Comparison of ENCODE assay signal across 25 mouse cellular contexts in genomic region chr8:12662375-12663104, GRCm38 (mm10). TPM values are rescaled to one million over a fixed set of nuclear protein-coding genes. Genes with fewer than 3 reads are reported as not detected.
DNase-seq lines count a peak whose midpoint lies in the region; ATAC-seq and TF ChIP-seq lines count a peak whose summit lies in the region.
"Had no signal": no experiment of that assay in that cellular context is flagged by ENCODE, and none has a peak within 500 bp of the region (broad histone marks: within the 10 kb centered on the region; RNA-seq: fewer than 3 reads in every experiment).

No protein-coding gene starts in this region.

- H3K36me3 ChIP-seq in megakaryocyte, embryonic 14.5 days (replicated peaks; ENCODE audit: low read length) = peaks cover 74% of the 10 kb centered on the region
- no peaks in the 10 kb centered on the region for H3K36me3 ChIP-seq in forebrain, embryonic 11.5 days (ENCODE audit: control insufficient read depth, insufficient read depth, low read length)

- H3K9me3 ChIP-seq in megakaryocyte, embryonic 14.5 days = 0 out of 2 replicates have a peak, but pooled peaks cover 8% of the 10 kb centered on the region
- no peaks in the 10 kb centered on the region for H3K9me3 ChIP-seq in forebrain, embryonic 11.5 days (ENCODE audit: control insufficient read depth, low read length)
- H3K9me3 ChIP-seq: embryonic facial prominence, embryonic 15.5 days; forebrain, embryonic 15.5 days; hindbrain, embryonic 12.5 days; limb, embryonic 10.5 days; limb, embryonic 15.5 days; liver, embryonic 13.5 days had no signal

- WGBS in forebrain, embryonic 11.5 days = 90% methylated on average over 4 of the region's 4 CpGs

- intact Hi-C loops in left cerebral cortex, postnatal 36 days (cut with DNase I) = no loop called here

- H3K27ac ChIP-seq in forebrain, embryonic 11.5 days (ENCODE audit: low read depth, low read length) = no peak overlapping the region
- H3K27ac ChIP-seq: embryonic facial prominence, embryonic 15.5 days; forebrain, embryonic 15.5 days; hindbrain, embryonic 12.5 days; limb, embryonic 10.5 days; limb, embryonic 15.5 days; liver, embryonic 13.5 days had no signal

- H3K4me1 ChIP-seq in megakaryocyte, embryonic 14.5 days = peaks cover 35% of the 10 kb centered on the region
- no peaks in the 10 kb centered on the region for H3K4me1 ChIP-seq in forebrain, embryonic 11.5 days (replicated peaks; ENCODE audit: control insufficient read depth, insufficient read depth, low read length)
- H3K4me1 ChIP-seq: forebrain, embryonic 15.5 days; hindbrain, embryonic 12.5 days; limb, embryonic 10.5 days; limb, embryonic 15.5 days had no signal

- ATAC-seq in megakaryocyte, adult 5-6 weeks (ENCODE audit: poor library complexity, severe bottlenecking) = no peak
- peak; percentile 91 for ATAC-seq in Patski
- ATAC-seq in forebrain, embryonic 11.5 days (replicated peaks; ENCODE audit: low FRiP score) = no peak
- ATAC-seq: forebrain, embryonic 15.5 days; midbrain, embryonic 16.5 days had no signal

- DNase-seq in Patski (ENCODE audit: low read depth, low spot score) = no peak
- DNase-seq in brain, adult 2 months (ENCODE audit: low read depth, low spot score) = peak; percentile 38
- DNase-seq in left cerebral cortex, postnatal 36 days (ENCODE audit: low spot score in 2 of 2) = no peak
- DNase-seq in forebrain, embryonic 11.5 days (ENCODE audit: low spot score) = no peak
- DNase-seq in retina, embryonic 14.5 days (ENCODE audit: low spot score) = no peak
- DNase-seq: cerebellum, adult 18-20 months; gastrocnemius, postnatal 25 days; heart, adult 11 months; heart, postnatal 36 days; kidney, adult 2 months; layer of hippocampus, postnatal 36 days; liver, embryonic 13.5 days; right cerebral cortex, adult 18-20 months; spleen, adult 18-20 months; thymus, postnatal 14 days had no signal

- no peaks in the 10 kb centered on the region for H3K27me3 ChIP-seq in megakaryocyte, embryonic 14.5 days (replicated peaks)
- no peaks in the 10 kb centered on the region for H3K27me3 ChIP-seq in Patski
- no peaks in the 10 kb centered on the region for H3K27me3 ChIP-seq in forebrain, embryonic 11.5 days (ENCODE audit: control insufficient read depth, insufficient read depth, low read length)
- H3K27me3 ChIP-seq: embryonic facial prominence, embryonic 15.5 days; forebrain, embryonic 15.5 days; hindbrain, embryonic 12.5 days; limb, embryonic 15.5 days; liver, embryonic 13.5 days had no signal

- no peak overlapping the region for H3K4me2 ChIP-seq in forebrain, embryonic 11.5 days (ENCODE audit: low read depth, low read length, severe bottlenecking)
- H3K4me2 ChIP-seq: embryonic facial prominence, embryonic 15.5 days; forebrain, embryonic 15.5 days; heart, embryonic 11.5 days; hindbrain, embryonic 12.5 days; limb, embryonic 15.5 days; liver, embryonic 13.5 days; midbrain, embryonic 11.5 days had no signal

- POLR2A ChIA-PET in Patski (lab: Charles Lee) = interaction anchor here (1.9 kb wide), 1 partner anchor 9 kb away, joined by 6 read pairs; the partner anchor contains the start of gene Tubgcp3

- peak overlapping the region; percentile 9 for H3K4me3 ChIP-seq in megakaryocyte, embryonic 14.5 days (replicated peaks)
- H3K4me3 ChIP-seq in forebrain, embryonic 11.5 days (ENCODE audit: low read depth, low read length) = no peak overlapping the region
- H3K4me3 ChIP-seq: embryonic facial prominence, embryonic 15.5 days; forebrain, embryonic 15.5 days; hindbrain, embryonic 12.5 days; limb, embryonic 10.5 days; limb, embryonic 15.5 days; liver, embryonic 13.5 days had no signal

- TF ChIP-seq CTCF in Patski (IDR thresholded peaks at IDR 0.05) = no peak

- in situ Hi-C loops in Patski (cut with MboI; ENCODE audit: low pct_unique_long_range_greater_than_20kb) = no loop called here

- CTCF ChIA-PET in Patski (lab: Charles Lee) = interaction anchor here (4.4 kb wide), 1 partner anchor 15 kb away, joined by 18 read pairs; no protein-coding TSS in a partner anchor

- H3K9ac ChIP-seq in forebrain, embryonic 11.5 days (ENCODE audit: low read length) = no peak overlapping the region
- H3K9ac ChIP-seq: embryonic facial prominence, embryonic 15.5 days; forebrain, embryonic 15.5 days; hindbrain, embryonic 12.5 days; limb, embryonic 15.5 days; liver, embryonic 13.5 days had no signal

RNA-seq across cellular contexts. Expression of gene Tubgcp3, which starts 9.5 kb away (rescaled TPM):
- polyA plus RNA-seq in megakaryocyte, embryonic 14.5 days (2012; ENCODE audit: insufficient read depth, low replicate concordance) = 7.0 and 9.9 TPM in 2 replicates
- total RNA-seq in megakaryocyte, adult 5-6 weeks (2015) = 44.2 and 50.4 TPM in 2 replicates
- 34.5 and 37.6 TPM in 2 replicates for total RNA-seq in megakaryocyte, adult 5-6 weeks (2017)
- polyA plus RNA-seq in Patski (2021) = 41.7 TPM
- total RNA-seq in left cerebral cortex, postnatal 36 days (2021) = 10 to 100 TPM; 31.7 to 40.9 TPM
- polyA plus RNA-seq in forebrain, embryonic 11.5 days (2014; fragmentation: Nextera tagmentation; extraction: Ambion mirVana) = 67.4 and 68.3 TPM in 2 replicates
